Mouse (Mus musculus) retina, postnatal 1 day (tissue): ENCODE measurements around the gene Myrf.
"Not testable (repeated sequence)": the region's sequence is repeated elsewhere in the genome, so short reads cannot be mapped to it uniquely, and the experiment has no call there.

ENCODE experiments used
- DNase-seq: peaks from one replicate; pipeline ENCODE4 v3.0.0-alpha.2; 2012

Gene Myrf

GRCm38 (mm10) chr19:10173844-10174539, 66.6 kb downstream of the Myrf start:
- DNase-seq = no peak

GRCm38 (mm10) chr19:10173116-10173718, 67.3 kb downstream of the Myrf start:
- DNase-seq = no peak

GRCm38 (mm10) chr19:10171846-10172245, 68.7 kb downstream of the Myrf start:
- DNase-seq = no peak

DNA sequence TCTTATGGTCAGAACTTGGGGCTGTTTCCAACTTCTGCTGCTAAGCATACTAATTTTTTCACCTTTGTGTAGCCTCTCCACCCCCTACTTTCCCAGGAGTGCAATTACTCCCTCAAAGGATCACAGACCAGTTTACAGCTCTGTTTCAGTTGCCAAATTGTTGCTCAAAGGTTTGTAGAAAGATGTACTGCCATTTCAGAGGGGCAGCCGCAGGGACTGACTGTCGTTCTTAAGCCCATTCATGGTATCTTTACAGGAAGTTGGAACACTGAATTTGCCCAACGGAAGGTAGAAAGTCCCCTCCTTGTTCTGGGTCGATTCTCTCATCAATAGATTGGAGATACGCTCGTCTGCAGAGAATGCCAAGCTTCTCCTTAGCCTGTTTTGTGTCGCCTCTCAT, 69.2 kb downstream of the Myrf start:
- no peak for DNase-seq

DNA sequence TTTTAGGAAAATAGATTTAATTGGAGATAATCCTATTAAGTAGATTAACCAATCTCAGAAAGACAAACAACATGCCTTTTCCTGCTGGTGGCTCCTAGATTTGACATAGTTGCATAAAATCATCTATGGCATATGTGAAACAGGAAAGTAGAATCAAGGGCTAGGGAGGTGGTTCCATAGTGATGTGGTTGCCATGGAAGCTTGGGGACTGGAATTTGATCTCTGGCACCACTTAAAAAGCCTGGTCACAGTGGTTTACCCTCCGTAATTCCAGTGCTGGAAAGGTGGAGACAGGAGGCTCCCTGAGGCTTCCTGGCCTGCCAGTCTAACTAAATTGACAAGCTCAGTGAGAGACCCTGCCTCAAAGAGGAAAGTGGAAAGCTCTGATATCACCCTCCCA, 70.1 kb downstream of the Myrf start:
- DNase-seq = no peak

GRCm38 (mm10) chr19:10169692-10170330, 70.7 kb downstream of the Myrf start:
- not testable (repeated sequence) for DNase-seq

DNA sequence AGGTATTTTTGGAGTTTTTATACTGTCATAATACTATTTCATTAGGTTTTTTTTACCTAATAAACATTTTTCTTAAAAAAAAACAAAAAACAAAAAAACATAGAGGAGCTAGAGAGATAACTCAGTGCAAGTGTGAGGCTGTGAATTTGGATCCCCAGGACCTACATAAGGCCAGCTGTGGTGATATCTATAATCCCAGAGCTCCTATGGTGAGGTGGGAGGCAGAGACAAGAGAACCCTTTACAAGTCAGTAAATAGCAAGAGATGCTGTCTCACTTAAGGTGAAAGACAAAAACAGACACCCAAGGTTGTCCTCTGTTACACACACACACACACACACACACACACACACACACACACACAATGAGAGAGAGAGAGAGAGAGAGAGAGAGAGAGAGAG, 71.4 kb downstream of the Myrf start:
- DNase-seq = no peak

DNA sequence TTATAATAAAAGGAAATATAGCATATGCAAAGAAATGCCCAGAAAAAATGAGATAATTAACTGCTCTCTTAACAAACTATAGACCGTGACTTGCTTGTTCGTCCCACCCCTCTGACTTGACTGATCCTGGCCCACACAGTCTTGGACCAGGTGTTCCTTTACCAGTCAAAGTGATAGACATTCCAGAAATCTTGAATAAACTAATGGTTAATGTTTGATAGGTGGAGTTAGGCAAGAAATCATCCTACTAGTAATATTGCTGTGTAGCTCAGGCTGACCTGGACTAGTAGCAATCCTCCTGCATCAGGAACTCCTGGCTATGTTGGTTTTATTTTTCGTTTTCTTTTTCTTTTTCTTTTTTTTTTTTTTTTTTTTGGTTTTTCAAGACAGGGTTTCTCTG, 72.1 kb downstream of the Myrf start:
- DNase-seq = no peak

- no peak for DNase-seq
Observed at GRCm38 (mm10) chr19:10167951-10168350, 72.6 kb downstream of the Myrf start.

GRCm38 (mm10) chr19:10167112-10167511, 73.4 kb downstream of the Myrf start:
- DNase-seq = no peak

DNA sequence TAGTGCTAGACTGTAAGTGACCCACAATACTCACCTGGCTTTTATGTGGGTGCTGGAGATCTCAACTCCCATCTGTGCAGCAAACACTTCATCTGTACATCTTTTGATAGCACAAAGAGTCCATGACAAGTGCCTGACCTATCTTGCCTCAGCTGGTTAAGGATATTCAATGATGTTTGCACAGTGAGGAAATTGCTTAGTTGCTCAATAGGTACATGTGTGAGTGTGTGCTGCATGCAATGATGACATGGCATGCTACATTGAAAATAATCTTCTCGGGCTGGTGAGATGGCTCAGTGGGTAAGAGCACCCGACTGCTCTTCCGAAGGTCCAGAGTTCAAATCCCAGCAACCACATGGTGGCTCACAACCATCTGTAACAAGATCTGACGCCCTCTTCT, 74.6 kb downstream of the Myrf start:
- not testable (repeated sequence) for DNase-seq

DNA sequence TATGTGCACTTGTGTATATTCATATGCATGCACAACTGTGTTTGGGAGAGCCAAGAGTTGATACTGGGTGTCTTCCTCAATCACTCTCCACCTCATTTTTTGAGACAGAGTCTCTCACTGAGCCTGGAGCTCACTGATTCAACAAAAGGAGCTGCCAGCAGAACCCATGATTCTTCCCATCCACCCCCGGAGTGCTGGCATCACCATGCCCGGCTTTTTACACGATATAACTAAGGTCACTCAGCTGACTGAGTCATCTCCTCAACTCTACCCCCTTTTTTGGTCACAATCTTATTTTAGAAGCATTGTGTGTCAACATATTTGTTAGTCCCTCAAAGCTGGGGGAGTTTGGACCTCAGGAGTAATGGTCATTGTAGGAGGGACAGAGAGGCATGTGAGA, 76.7 kb downstream of the Myrf start:
- DNase-seq = no peak
